Mouse (Mus musculus): ENCODE data around the gene Kif3a.

DNA sequence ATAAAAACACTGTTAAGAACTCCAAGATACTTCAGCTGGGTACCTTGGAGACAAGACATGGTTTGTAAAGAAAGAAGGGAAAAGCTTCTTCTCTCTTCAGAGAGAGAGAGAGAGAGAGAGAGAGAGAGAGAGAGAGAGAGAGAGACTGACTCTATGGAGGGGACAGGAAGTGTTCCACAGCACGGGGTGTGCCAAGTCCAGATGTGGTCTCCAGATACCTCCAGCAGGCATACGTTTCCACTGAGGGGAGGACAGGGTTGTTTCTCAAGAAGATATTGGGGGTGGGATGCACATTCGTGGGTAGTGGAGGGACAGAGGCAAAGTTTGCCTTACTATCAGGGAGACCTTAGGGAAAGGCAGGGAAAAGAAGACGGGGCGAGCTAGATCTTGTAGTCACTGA lies 48.4 kb upstream of the Kif3a start:
- TF ChIP-seq CTCF (IDR thresholded peaks at IDR 0.05; ENCODE audit: control insufficient read depth, insufficient read depth, low read length) (no peak), POLR2A (IDR thresholded peaks at IDR 0.05; ENCODE audit: borderline replicate concordance, control insufficient read depth, low read depth, low read length) (no peak)

Measured in bone marrow, adult 2 months (tissue).